Mouse (Mus musculus): ENCODE measurements around the gene Zkscan2.

GRCm38 (mm10) chr7:123455088-123455487 lies 45.2 kb downstream of the Zkscan2 start:
- TF ChIP-seq FLI1 (IDR thresholded peaks at IDR 0.05; ENCODE audit: low read length) (no peak), GATA1 (IDR thresholded peaks at IDR 0.05; ENCODE audit: borderline replicate concordance, low read length) (no peak)

Measured in megakaryocyte, embryonic 14.5 days (primary cell).